Mouse (Mus musculus): ENCODE results near the gene Ace3.

The Ace3 gene

DNA sequence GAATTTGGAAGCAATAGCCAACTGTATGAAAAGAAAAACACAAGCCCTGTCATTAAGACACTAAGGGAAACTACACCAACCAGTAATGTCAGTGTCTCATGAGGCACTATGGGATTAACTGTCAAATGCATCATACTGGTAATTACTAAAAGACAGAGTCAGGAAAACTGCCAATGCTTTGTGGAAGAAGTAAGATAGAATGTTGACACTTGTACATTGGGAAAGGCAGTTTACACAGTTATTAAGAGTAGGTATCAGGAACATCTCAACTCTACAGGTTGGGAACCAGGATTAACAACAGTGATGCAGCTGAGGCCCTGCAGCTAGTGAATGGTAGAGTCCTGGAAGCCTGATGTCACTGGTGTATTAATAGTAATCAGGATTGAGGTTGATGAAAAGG, 49.9 kb downstream of the Ace3 start:
- no peak for DNase-seq (ENCODE audit: low spot score)

DNA sequence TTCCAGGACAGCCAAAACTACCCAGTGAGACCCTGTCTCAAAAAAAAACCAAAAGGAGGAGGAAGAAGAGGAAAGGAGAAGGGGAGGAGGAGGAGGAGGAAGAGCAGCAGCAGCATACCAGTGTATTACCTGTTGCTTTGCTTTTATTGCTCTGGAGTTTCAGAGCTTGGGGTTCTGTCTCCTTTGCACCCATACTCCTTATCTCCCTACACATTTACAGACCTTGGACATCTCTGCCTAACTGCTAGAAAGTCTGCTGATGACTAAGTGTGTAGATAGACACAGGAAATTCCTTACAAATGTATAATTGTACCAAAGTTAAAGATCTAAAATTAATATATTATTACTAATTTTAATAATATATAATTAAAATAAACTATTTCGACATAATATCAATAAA, 50.8 kb downstream of the Ace3 start:
- no peak for DNase-seq (ENCODE audit: low spot score)

DNA sequence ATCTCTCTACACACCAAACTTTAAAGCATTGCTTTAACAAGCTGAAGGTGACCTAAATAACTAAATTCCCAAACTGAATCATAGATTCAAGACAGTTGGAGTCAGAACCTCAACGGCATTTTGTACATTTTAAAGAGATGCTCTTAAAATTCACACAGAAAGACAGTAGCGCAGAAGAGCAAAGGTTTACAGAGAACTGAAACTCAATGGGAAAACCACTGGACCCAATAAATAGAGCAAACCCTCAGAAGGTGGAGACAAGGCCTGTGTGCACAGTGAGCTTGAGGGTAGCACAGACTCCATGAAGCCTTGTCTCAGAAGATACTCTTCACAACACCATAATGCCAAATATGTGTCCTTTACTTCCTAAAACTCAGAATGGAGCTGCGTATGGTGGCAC, 51.3 kb downstream of the Ace3 start:
- no peak for DNase-seq (ENCODE audit: low spot score)

DNA sequence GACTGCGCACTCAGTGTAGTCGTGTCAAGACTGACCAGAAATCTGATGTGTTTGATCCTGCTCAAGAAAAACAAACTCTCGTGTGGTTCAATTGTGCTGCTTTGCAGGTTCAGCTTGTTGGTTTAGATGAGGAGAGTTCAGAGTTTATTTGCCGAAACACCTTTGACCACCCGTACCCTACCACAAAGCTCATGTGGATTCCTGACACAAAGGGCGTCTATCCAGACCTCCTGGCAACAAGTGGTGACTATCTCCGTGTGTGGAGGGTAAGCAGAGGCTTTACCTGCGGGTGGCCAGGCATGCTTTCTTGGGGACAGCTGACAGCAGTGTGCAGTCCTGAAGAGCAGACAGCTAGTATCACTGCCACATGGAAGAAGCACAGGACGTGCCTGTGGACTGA, 52.1 kb downstream of the Ace3 start:
- no peak for DNase-seq (ENCODE audit: low spot score)

DNA sequence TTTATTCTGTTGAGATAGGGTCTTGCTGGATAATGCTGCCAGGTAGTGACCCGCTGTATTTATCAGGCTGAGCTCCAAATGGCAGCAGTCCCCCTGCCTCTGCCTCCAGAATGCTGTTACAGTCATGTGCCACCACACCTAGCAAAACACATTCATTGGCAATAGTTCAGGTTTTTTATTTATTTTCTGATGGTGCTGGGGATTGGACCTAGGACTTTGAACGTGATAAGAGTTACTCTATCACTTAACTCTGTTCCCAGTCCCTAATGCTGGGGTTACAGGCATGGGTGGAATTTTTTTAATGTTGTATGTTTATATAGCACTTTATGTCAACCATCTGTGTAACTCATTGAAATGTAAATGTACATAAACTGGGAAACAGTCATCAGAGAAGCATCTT, 59.4 kb downstream of the Ace3 start:
- no peak for DNase-seq (ENCODE audit: low spot score)

DNA sequence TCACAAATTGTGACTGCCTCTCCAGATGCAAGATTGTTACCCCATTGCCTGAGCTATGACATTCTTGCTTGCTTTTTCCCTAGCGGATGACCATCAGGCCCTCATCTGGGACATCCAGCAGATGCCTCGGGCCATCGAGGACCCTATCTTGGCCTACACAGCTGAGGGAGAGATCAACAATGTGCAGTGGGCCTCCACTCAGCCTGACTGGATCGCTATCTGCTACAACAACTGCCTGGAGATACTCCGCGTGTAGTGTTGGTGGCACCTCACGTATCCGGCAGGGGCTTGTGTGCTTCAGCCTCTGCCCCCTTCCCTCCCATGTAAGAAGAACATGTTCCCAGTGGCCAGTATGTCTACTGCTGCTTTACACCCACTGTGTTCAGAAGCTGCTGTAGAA, 60.1 kb downstream of the Ace3 start:
- no peak for DNase-seq (ENCODE audit: low spot score)

All from embryo, embryonic 10.5 days (tissue).